Mouse (Mus musculus): Measurements from ENCODE around the gene Apbb2. TPM values are rescaled to one million over a fixed set of nuclear protein-coding genes. Genes with fewer than 3 reads are reported as not detected.

Gene Apbb2
- polyA plus RNA-seq, 1 experiment: 0.34 TPM

- Histone ChIP-seq H3K36me3 (replicated peaks; ENCODE audit: low read length) (peaks cover 6% of the 10 kb centered on the region), H3K4me3 (replicated peaks) (no peak overlapping the region), H3K4me1 (peaks cover 14% of the 10 kb centered on the region), H3K27me3 (replicated peaks) (no peaks in the 10 kb centered on the region), H3K9me3 (peaks cover 7% of the 10 kb centered on the region)
- TF ChIP-seq FLI1 (IDR thresholded peaks at IDR 0.05; ENCODE audit: low read length) (no peak), GATA1 (IDR thresholded peaks at IDR 0.05; ENCODE audit: borderline replicate concordance, low read length) (no peak)
Measured at GRCm38 (mm10) chr5:66296116-66296515, 322.5 kb downstream of the Apbb2 start.

DNA sequence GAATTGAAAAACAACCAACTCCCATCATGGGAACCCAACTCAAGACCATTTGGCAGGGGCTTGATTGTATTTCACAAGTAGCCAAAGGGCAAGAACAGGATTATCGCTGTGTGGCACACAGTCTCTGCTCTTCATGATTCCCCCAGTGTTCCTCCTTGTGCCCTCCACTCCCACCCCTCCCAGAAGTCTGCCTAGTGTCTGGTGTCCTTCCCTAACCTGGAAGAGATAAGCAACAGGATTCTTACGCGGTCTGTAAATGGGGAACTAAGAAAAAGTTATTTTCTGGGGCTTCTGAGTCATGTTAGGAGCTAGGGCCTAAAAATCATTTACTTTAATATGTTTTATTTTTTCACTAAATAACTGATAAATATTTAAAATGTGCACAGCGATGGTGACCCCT, 323.6 kb downstream of the Apbb2 start:
- Histone ChIP-seq H3K27me3 (replicated peaks) (no peaks in the 10 kb centered on the region), H3K4me3 (replicated peaks) (no peak overlapping the region), H3K4me1 (peaks cover 14% of the 10 kb centered on the region), H3K9me3 (peaks cover 7% of the 10 kb centered on the region), H3K36me3 (replicated peaks; ENCODE audit: low read length) (no peaks in the 10 kb centered on the region)
- TF ChIP-seq GATA1 (IDR thresholded peaks at IDR 0.05; ENCODE audit: borderline replicate concordance, low read length) (no peak), FLI1 (IDR thresholded peaks at IDR 0.05; ENCODE audit: low read length) (no peak)

- Histone ChIP-seq H3K27me3 (replicated peaks) (no peaks in the 10 kb centered on the region), H3K4me1 (peaks cover 14% of the 10 kb centered on the region), H3K4me3 (replicated peaks) (peak overlapping the region; percentile 44), H3K36me3 (replicated peaks; ENCODE audit: low read length) (no peaks in the 10 kb centered on the region), H3K9me3 (peaks cover 7% of the 10 kb centered on the region)
- TF ChIP-seq GATA1 (IDR thresholded peaks at IDR 0.05; ENCODE audit: borderline replicate concordance, low read length) (no peak), FLI1 (IDR thresholded peaks at IDR 0.05; ENCODE audit: low read length) (no peak)
Measured at GRCm38 (mm10) chr5:66294106-66294625, 324.4 kb downstream of the Apbb2 start.

GRCm38 (mm10) chr5:66280742-66281141, 337.8 kb downstream of the Apbb2 start:
- Histone ChIP-seq H3K4me3 (replicated peaks) (no peak overlapping the region), H3K27me3 (replicated peaks) (no peaks in the 10 kb centered on the region), H3K4me1 (peaks cover 16% of the 10 kb centered on the region), H3K9me3 (peaks cover 14% of the 10 kb centered on the region), H3K36me3 (replicated peaks; ENCODE audit: low read length) (no peaks in the 10 kb centered on the region)
- TF ChIP-seq GATA1 (IDR thresholded peaks at IDR 0.05; ENCODE audit: borderline replicate concordance, low read length) (no peak), FLI1 (IDR thresholded peaks at IDR 0.05; ENCODE audit: low read length) (no peak)

GRCm38 (mm10) chr5:66279650-66280049, 338.9 kb downstream of the Apbb2 start:
- Histone ChIP-seq H3K4me1 (peaks cover 16% of the 10 kb centered on the region), H3K27me3 (replicated peaks) (no peaks in the 10 kb centered on the region), H3K4me3 (replicated peaks) (no peak overlapping the region), H3K36me3 (replicated peaks; ENCODE audit: low read length) (no peaks in the 10 kb centered on the region), H3K9me3 (peaks cover 4% of the 10 kb centered on the region; the same call in 1 of the 2 replicates)
- no peak for TF ChIP-seq GATA1 (IDR thresholded peaks at IDR 0.05; ENCODE audit: borderline replicate concordance, low read length)
- no peak for TF ChIP-seq FLI1 (IDR thresholded peaks at IDR 0.05; ENCODE audit: low read length)

DNA sequence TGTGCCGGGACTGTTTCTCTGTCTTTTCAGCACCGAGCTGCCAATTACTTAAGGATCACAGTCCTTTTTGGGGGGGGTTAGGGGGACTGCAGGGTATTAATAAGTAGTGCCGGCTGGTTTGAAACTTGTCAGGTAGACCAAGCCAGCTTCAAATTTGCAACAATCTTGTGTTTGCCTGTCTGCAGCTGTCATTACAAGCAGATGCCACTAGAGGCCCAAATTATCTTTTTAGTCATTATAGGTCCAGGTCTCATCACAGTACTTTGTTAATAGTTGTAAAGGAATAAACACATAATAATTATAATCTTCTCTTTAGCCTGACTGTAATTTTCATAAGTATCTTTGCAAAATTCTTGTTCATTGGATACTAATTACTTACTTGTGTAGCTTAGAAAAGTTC, 344.2 kb downstream of the Apbb2 start:
- TF ChIP-seq GATA1 (IDR thresholded peaks at IDR 0.05; ENCODE audit: borderline replicate concordance, low read length): no peak
- no peak for TF ChIP-seq FLI1 (IDR thresholded peaks at IDR 0.05; ENCODE audit: low read length)
- Histone ChIP-seq H3K36me3 (replicated peaks; ENCODE audit: low read length) (no peaks in the 10 kb centered on the region), H3K27me3 (replicated peaks) (peaks cover 6% of the 10 kb centered on the region), H3K9me3 (no peaks in the 10 kb centered on the region), H3K4me1 (peaks cover 4% of the 10 kb centered on the region), H3K4me3 (replicated peaks) (no peak overlapping the region)

DNA sequence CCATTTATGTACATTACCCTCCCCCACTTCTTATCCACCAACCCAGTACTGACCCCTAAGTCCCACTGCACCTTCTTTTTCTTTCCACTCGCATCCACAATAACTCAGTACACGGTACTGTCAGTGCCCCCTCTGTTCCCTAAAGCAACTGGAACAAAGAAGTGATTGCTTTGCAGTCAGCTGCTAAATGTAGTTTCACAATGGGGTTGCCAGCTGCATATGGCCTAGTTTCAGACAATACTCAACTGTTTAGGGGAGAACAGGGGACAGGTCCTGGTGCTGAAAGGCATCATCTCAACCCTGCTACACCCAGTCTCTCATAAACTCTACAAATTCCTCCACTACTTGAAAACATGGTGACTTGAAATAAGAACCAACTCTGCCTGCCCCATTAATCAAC, 347.4 kb downstream of the Apbb2 start:
- Histone ChIP-seq H3K27me3 (replicated peaks) (peaks cover 6% of the 10 kb centered on the region), H3K36me3 (replicated peaks; ENCODE audit: low read length) (no peaks in the 10 kb centered on the region), H3K4me1 (no peaks in the 10 kb centered on the region), H3K9me3 (no peaks in the 10 kb centered on the region), H3K4me3 (replicated peaks) (no peak overlapping the region)
- TF ChIP-seq FLI1 (IDR thresholded peaks at IDR 0.05; ENCODE audit: low read length): no peak
- no peak for TF ChIP-seq GATA1 (IDR thresholded peaks at IDR 0.05; ENCODE audit: borderline replicate concordance, low read length)

DNA sequence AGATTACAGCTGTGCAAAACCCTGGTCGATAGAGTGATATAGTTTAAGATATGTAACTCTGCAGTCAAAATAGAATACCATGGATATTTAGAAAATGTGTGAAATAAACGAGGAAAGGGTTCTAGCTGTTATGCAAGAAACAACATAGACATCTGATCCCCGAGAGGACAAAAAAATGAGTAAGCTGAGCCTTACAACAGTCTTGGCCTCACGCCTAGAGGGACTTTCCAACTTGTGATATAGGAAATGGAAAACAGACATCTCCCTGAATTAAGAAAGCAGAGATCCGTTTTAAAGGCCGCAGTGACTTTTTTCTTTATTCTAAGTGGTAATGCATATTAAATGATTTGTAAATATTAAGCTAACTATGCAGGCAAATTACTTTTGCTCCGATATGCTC, 349.0 kb downstream of the Apbb2 start:
- Histone ChIP-seq H3K4me1 (no peaks in the 10 kb centered on the region), H3K9me3 (no peaks in the 10 kb centered on the region), H3K36me3 (replicated peaks; ENCODE audit: low read length) (no peaks in the 10 kb centered on the region), H3K27me3 (replicated peaks) (peaks cover 8% of the 10 kb centered on the region), H3K4me3 (replicated peaks) (no peak overlapping the region)
- TF ChIP-seq FLI1 (IDR thresholded peaks at IDR 0.05; ENCODE audit: low read length) (no peak), GATA1 (IDR thresholded peaks at IDR 0.05; ENCODE audit: borderline replicate concordance, low read length) (no peak)

GRCm38 (mm10) chr5:66263398-66263797, 355.2 kb downstream of the Apbb2 start:
- Histone ChIP-seq H3K36me3 (replicated peaks; ENCODE audit: low read length) (no peaks in the 10 kb centered on the region), H3K27me3 (replicated peaks) (peaks cover 22% of the 10 kb centered on the region), H3K9me3 (no peaks in the 10 kb centered on the region), H3K4me3 (replicated peaks) (no peak overlapping the region), H3K4me1 (peaks cover 8% of the 10 kb centered on the region)
- TF ChIP-seq GATA1 (IDR thresholded peaks at IDR 0.05; ENCODE audit: borderline replicate concordance, low read length): no peak
- no peak for TF ChIP-seq FLI1 (IDR thresholded peaks at IDR 0.05; ENCODE audit: low read length)

DNA sequence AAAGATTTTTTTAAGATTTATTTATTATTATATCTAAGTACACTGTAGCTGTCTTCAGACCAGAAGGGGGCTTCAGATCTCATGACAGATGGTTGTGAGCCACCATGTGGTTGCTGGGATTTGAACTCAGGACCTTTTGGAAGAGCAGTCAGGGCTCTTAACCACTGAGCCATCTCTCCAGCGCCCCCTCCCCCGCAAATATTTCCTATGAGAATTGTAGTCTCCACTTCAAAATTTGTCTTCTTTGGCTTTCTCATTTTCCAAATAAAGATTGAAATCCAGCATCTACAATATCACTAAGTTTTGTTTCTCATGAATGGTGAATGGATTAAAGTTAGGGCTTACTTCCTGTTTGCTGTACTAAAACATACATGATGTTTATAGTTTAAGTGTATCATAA, 356.1 kb downstream of the Apbb2 start:
- H3K9me3 ChIP-seq: no peaks in the 10 kb centered on the region
- H3K36me3 ChIP-seq (replicated peaks; ENCODE audit: low read length): no peaks in the 10 kb centered on the region
- H3K27me3 ChIP-seq (replicated peaks): peaks cover 22% of the 10 kb centered on the region
- TF ChIP-seq GATA1 (IDR thresholded peaks at IDR 0.05; ENCODE audit: borderline replicate concordance, low read length) (no peak), FLI1 (IDR thresholded peaks at IDR 0.05; ENCODE audit: low read length) (no peak)
- H3K4me1 ChIP-seq: peaks cover 8% of the 10 kb centered on the region
- H3K4me3 ChIP-seq (replicated peaks): no peak overlapping the region
